Mouse (Mus musculus): ENCODE measurements around the gene Ldb1. TPM values are rescaled to one million over a fixed set of nuclear protein-coding genes. Genes with fewer than 3 reads are reported as not detected.
A peak's percentile ranks its signal among the peaks of the same experiment; 100 is the strongest.
"Not testable (repeated sequence)": the region's sequence is repeated elsewhere in the genome, so short reads cannot be mapped to it uniquely, and the experiment has no call there.

Ldb1 gene
- polyA plus RNA-seq, 2 experiments from 2014 or later = 42.8 to 46.3 TPM

GRCm38 (mm10) chr19:46026567-46026966 lies 18.4 kb downstream of the Ldb1 start:
- ATAC-seq = no peak

- ATAC-seq = no peak
These were observed 20.1 kb downstream of the Ldb1 start for GRCm38 (mm10) chr19:46024959-46025358.

GRCm38 (mm10) chr19:46016023-46016422 lies 29.0 kb downstream of the Ldb1 start:
- ATAC-seq = no peak

- peak; percentile 52 for ATAC-seq
These were observed 30.3 kb downstream of the Ldb1 start for GRCm38 (mm10) chr19:46014572-46015178.

GRCm38 (mm10) chr19:46005680-46006079 lies 39.3 kb downstream of the Ldb1 start:
- ATAC-seq = no peak

- no peak for ATAC-seq
These were observed 40.1 kb downstream of the Ldb1 start for GRCm38 (mm10) chr19:46004814-46005466.

GRCm38 (mm10) chr19:46003371-46004226 lies 41.4 kb downstream of the Ldb1 start, which contains the start of gene Hps6:
Gene Hps6, plus strand, starts transcription at chr19:46003508.
- ATAC-seq = peak; percentile 71

GRCm38 (mm10) chr19:46002279-46002678 lies 42.7 kb downstream of the Ldb1 start:
- ATAC-seq = peak; percentile 4

- no peak for ATAC-seq
These were observed 45.6 kb downstream of the Ldb1 start for GRCm38 (mm10) chr19:45999378-45999777.

- ATAC-seq = no peak
These were observed 46.3 kb downstream of the Ldb1 start for GRCm38 (mm10) chr19:45998694-45999217.

GRCm38 (mm10) chr19:45997785-45998693 lies 47.0 kb downstream of the Ldb1 start, which contains the start of gene Armh3:
Gene Armh3, minus strand, starts transcription at chr19:45998488.
- peak; percentile 86 for ATAC-seq

GRCm38 (mm10) chr19:45997365-45997764 lies 47.6 kb downstream of the Ldb1 start:
- no peak for ATAC-seq

- ATAC-seq = no peak
These were observed 50.9 kb downstream of the Ldb1 start for GRCm38 (mm10) chr19:45993981-45994737.

- not testable (repeated sequence) for ATAC-seq
These were observed 51.6 kb downstream of the Ldb1 start for GRCm38 (mm10) chr19:45993441-45993840.

- ATAC-seq = no peak
These were observed 53.8 kb downstream of the Ldb1 start for GRCm38 (mm10) chr19:45991171-45991570.

GRCm38 (mm10) chr19:45988238-45988637 lies 56.8 kb downstream of the Ldb1 start:
- no peak for ATAC-seq

- no peak for ATAC-seq
These were observed 60.6 kb downstream of the Ldb1 start for GRCm38 (mm10) chr19:45984379-45984778.

Data from activated CD4-positive, CD25-positive, alpha-beta regulatory T cell, adult 4 months (primary cell).